Comparison of ENCODE assay signal across 15 mouse cellular contexts in the genomic region with DNA sequence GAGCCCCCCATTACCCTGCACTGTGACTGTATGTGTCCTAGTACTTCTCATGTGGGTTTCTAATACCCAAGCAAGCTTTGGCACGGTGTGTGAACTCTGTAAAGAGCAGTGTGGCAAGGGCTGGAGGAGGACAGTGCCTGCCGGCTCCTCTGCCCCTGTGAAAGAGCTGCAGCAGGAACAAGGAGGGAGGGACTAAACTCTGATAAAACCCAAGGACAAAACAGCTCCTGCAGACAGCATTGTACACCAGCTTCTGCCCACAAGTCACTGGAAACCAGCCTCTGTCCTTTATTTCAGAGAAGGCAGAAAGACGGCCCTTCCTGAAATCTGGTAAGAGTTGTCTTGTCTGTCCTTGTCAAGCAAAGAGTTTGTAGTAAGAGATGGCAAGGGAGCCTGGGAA. TPM values are rescaled to one million over a fixed set of nuclear protein-coding genes. Genes with fewer than 3 reads are reported as not detected.
"Had no signal": no experiment of that assay in that cellular context is flagged by ENCODE, and none has a peak within 500 bp of the region (broad histone marks: within the 10 kb centered on the region; RNA-seq: fewer than 3 reads in every experiment).

No protein-coding gene starts in this region.

- H3K4me2 ChIP-seq: limb, embryonic 12.5 days; liver, embryonic 13.5 days; midbrain, embryonic 12.5 days; neural tube, embryonic 12.5 days had no signal

- H3K27me3 ChIP-seq: limb, embryonic 12.5 days; liver, embryonic 13.5 days; midbrain, embryonic 12.5 days; neural tube, embryonic 12.5 days had no signal

- DNase-seq: kidney, adult 8-10 months; kidney, postnatal 25 days; layer of hippocampus, adult 9-11 months; liver; liver, embryonic 13.5 days; lung, adult 18-20 months; retina, postnatal 1 day; right cerebral cortex, postnatal 4 days; spleen, adult 18-20 months; thymus, postnatal 4 days had no signal

- H3K9me3 ChIP-seq: limb, embryonic 12.5 days; liver, embryonic 13.5 days; midbrain, embryonic 12.5 days; neural tube, embryonic 12.5 days had no signal

- H3K4me3 ChIP-seq: limb, embryonic 12.5 days; liver, embryonic 13.5 days; midbrain, embryonic 12.5 days; myocyte; neural tube, embryonic 12.5 days had no signal

- H3K27ac ChIP-seq: limb, embryonic 12.5 days; liver, embryonic 13.5 days; midbrain, embryonic 12.5 days; neural tube, embryonic 12.5 days had no signal

- H3K36me3 ChIP-seq: liver, embryonic 13.5 days; neural tube, embryonic 12.5 days had no signal

- H3K4me1 ChIP-seq: limb, embryonic 12.5 days had no signal

- H3K9ac ChIP-seq: limb, embryonic 12.5 days; liver, embryonic 13.5 days; midbrain, embryonic 12.5 days; neural tube, embryonic 12.5 days had no signal

RNA-seq across cellular contexts. Expression of a gene that starts 2.9 kb away (rescaled TPM):
- total RNA-seq: megakaryocyte-erythroid progenitor cell, adult 5-6 weeks had no signal
- polyA plus RNA-seq: limb, embryonic 12.5 days had no signal
